Mouse (Mus musculus) MEL (cell line): ENCODE data around the gene Agbl3. TPM values are rescaled to one million over a fixed set of nuclear protein-coding genes. Genes with fewer than 3 reads are reported as not detected.

ENCODE experiments used
- DNase-seq: peaks from one replicate; pipeline ENCODE4 v3.0.0; 2011; ENCODE audit warnings: low read depth, low spot score
- H3K27ac ChIP-seq: 2 replicates; pipeline ENCODE4 v1.5.1; 2012; ENCODE audit warnings: low read depth, mild to moderate bottlenecking, control low read depth, low read length, moderate library complexity; ENCODE audit not compliant: control insufficient read depth
- H3K27me3 ChIP-seq, 2 experiments: fragments of 150-350 bp in 1 of 2; sonication (generic) in 1 of 2; 2 replicates each; pipeline ENCODE4 v1.6.1; 2012; ENCODE audit warnings: low read length in 2 of 2, mild to moderate bottlenecking in 2 of 2, improper control_type of control experiment in 1 of 2, moderate library complexity in 1 of 2; ENCODE audit not compliant: insufficient read depth in 2 of 2, control insufficient read depth in 1 of 2
- H3K36me3 ChIP-seq, 2 experiments: 2 replicates each; pipeline ENCODE4 v1.6.1; 2012 to 2014; ENCODE audit warnings: low read length in 2 of 2, improper control_type of control experiment in 1 of 2, inconsistent platforms in 1 of 2, mild to moderate bottlenecking in 1 of 2; ENCODE audit not compliant: insufficient read depth in 2 of 2, control insufficient read depth in 1 of 2
- H3K4me1 ChIP-seq, 2 experiments: fragments of 150-350 bp in 1 of 2; sonication (generic) in 1 of 2; 2 replicates each; pipeline ENCODE4 v1.6.1; 2012; ENCODE audit warnings: low read length in 2 of 2, improper control_type of control experiment in 1 of 2, mild to moderate bottlenecking in 1 of 2; ENCODE audit not compliant: insufficient read depth in 2 of 2, control insufficient read depth in 1 of 2
- H3K4me3 ChIP-seq, 2 experiments: fragments of 150-350 bp in 1 of 2; sonication (generic) in 1 of 2; 2 replicates each; pipeline ENCODE4 v1.5.1; 2012; ENCODE audit warnings: low read depth in 2 of 2, low read length in 2 of 2, mild to moderate bottlenecking in 2 of 2, moderate library complexity in 2 of 2, control low read depth in 1 of 2, improper control_type of control experiment in 1 of 2; ENCODE audit not compliant: control insufficient read depth in 1 of 2, insufficient read depth in 1 of 2
- H3K79me2 ChIP-seq: 2 replicates; pipeline ENCODE4 v1.6.1; 2012; ENCODE audit warnings: mild to moderate bottlenecking, low read length, moderate library complexity; ENCODE audit not compliant: control insufficient read depth, poor library complexity, insufficient read depth
- H3K9ac ChIP-seq: 2 replicates; pipeline ENCODE4 v1.6.1; 2012; ENCODE audit warnings: low read depth, mild to moderate bottlenecking, control low read depth, low read length, moderate library complexity; ENCODE audit not compliant: control insufficient read depth, poor library complexity, severe bottlenecking
- H3K9me3 ChIP-seq: fragments of 150-350 bp; sonication (generic); replicated peaks from 2 replicates; pipeline ENCODE4 v1.6.1; 2012; ENCODE audit warnings: mild to moderate bottlenecking, low read length, improper control_type of control experiment, moderate library complexity; ENCODE audit not compliant: insufficient read depth
- BHLHE40 ChIP-seq: IDR thresholded peaks from 2 replicates; pipeline ENCODE4 v1.6.1; 2012; ENCODE audit warnings: low read depth, mild to moderate bottlenecking, inconsistent platforms, low read length, improper control_type of control experiment, borderline replicate concordance
- CHD1 ChIP-seq: IDR thresholded peaks from 2 replicates; pipeline ENCODE4 v1.6.1; 2012; ENCODE audit warnings: low read depth, mild to moderate bottlenecking, inconsistent platforms, low read length, improper control_type of control experiment
- CHD2 ChIP-seq: IDR thresholded peaks from 2 replicates; pipeline ENCODE4 v1.6.1; 2011; ENCODE audit warnings: low read length, improper control_type of control experiment
- CTCF ChIP-seq, 3 experiments: IDR thresholded peaks in 2 of 3; conservative IDR thresholded peaks in 1 of 3; 2 replicates each; pipeline ENCODE4 v1.5.1; 2011 to 2012; ENCODE audit warnings: low read length in 3 of 3, low read depth in 2 of 3, mild to moderate bottlenecking in 2 of 3, improper control_type of control experiment in 1 of 3, inconsistent platforms in 1 of 3, mixed read lengths in 1 of 3, moderate library complexity in 1 of 3; ENCODE audit not compliant: control insufficient read depth in 1 of 3, insufficient read depth in 1 of 3, poor library complexity in 1 of 3, severe bottlenecking in 1 of 3
- E2F4 ChIP-seq: IDR thresholded peaks from 2 replicates; pipeline ENCODE4 v1.6.1; 2011; ENCODE audit warnings: low read depth, low read length, improper control_type of control experiment, borderline replicate concordance
- ELF1 ChIP-seq: IDR thresholded peaks from 2 replicates; pipeline ENCODE4 v1.6.1; 2014; ENCODE audit warnings: low read depth, mild to moderate bottlenecking, inconsistent platforms, low read length, improper control_type of control experiment, moderate library complexity
- EP300 ChIP-seq, 2 experiments: IDR thresholded peaks; 2 replicates each; pipeline ENCODE4 v1.6.1; 2011; ENCODE audit warnings: improper control_type of control experiment in 2 of 2, low read length in 2 of 2, low read depth in 1 of 2, mild to moderate bottlenecking in 1 of 2
- GABPA ChIP-seq: IDR thresholded peaks from 2 replicates; pipeline ENCODE4 v1.6.1; 2012; ENCODE audit warnings: low read depth, mild to moderate bottlenecking, inconsistent platforms, low read length, improper control_type of control experiment, moderate library complexity
- GATA1 ChIP-seq: IDR thresholded peaks from 2 replicates; pipeline ENCODE4 v1.6.1; 2011; ENCODE audit warnings: low read depth, low read length, improper control_type of control experiment
- HCFC1 ChIP-seq: IDR thresholded peaks from 2 replicates; pipeline ENCODE4 v1.6.1; 2012; ENCODE audit warnings: low read depth, mild to moderate bottlenecking, inconsistent platforms, low read length, improper control_type of control experiment, moderate library complexity
- MAFK ChIP-seq: IDR thresholded peaks from 2 replicates; pipeline ENCODE4 v1.6.1; 2011; ENCODE audit warnings: low read depth, mild to moderate bottlenecking, low read length, improper control_type of control experiment, borderline replicate concordance
- MAX ChIP-seq: IDR thresholded peaks from 2 replicates; pipeline ENCODE4 v1.6.1; 2011; ENCODE audit warnings: low read length, improper control_type of control experiment
- MAZ ChIP-seq: IDR thresholded peaks from 2 replicates; pipeline ENCODE4 v1.6.1; 2012; ENCODE audit warnings: low read depth, mild to moderate bottlenecking, inconsistent platforms, low read length, improper control_type of control experiment
- MEF2A ChIP-seq: IDR thresholded peaks from 2 replicates; pipeline ENCODE4 v1.6.1; 2014; ENCODE audit warnings: low read depth, mild to moderate bottlenecking, inconsistent platforms, low read length, improper control_type of control experiment; ENCODE audit not compliant: poor library complexity, insufficient replicate concordance, severe bottlenecking; ENCODE audit errors: extremely low read depth
- MXI1 ChIP-seq: IDR thresholded peaks from 2 replicates; pipeline ENCODE4 v1.6.1; 2011; ENCODE audit warnings: mild to moderate bottlenecking, low read depth, low read length, improper control_type of control experiment
- MYB ChIP-seq: IDR thresholded peaks from 2 replicates; pipeline ENCODE4 v1.6.1; 2011; ENCODE audit warnings: mild to moderate bottlenecking, low read depth, low read length, improper control_type of control experiment
- MYC ChIP-seq: IDR thresholded peaks from 2 replicates; pipeline ENCODE4 v1.6.1; 2011; ENCODE audit warnings: low read depth, mild to moderate bottlenecking, low read length, improper control_type of control experiment, moderate library complexity
- NELFE ChIP-seq: IDR thresholded peaks from 2 replicates; pipeline ENCODE4 v1.6.1; 2011; ENCODE audit warnings: low read depth, low read length, improper control_type of control experiment
- RAD21 ChIP-seq: IDR thresholded peaks from 2 replicates; pipeline ENCODE4 v1.6.1; 2011; ENCODE audit warnings: mild to moderate bottlenecking, low read depth, low read length, improper control_type of control experiment
- RCOR1 ChIP-seq: IDR thresholded peaks from 2 replicates; pipeline ENCODE4 v1.6.1; 2012; ENCODE audit warnings: low read depth, mild to moderate bottlenecking, inconsistent platforms, low read length, improper control_type of control experiment
- SIN3A ChIP-seq: IDR thresholded peaks from 2 replicates; pipeline ENCODE4 v1.6.1; 2012; ENCODE audit warnings: low read length, improper control_type of control experiment, inconsistent platforms
- TBP ChIP-seq: IDR thresholded peaks from 2 replicates; pipeline ENCODE4 v1.8.0; 2011; ENCODE audit warnings: low read depth, low read length, improper control_type of control experiment
- UBTF ChIP-seq: IDR thresholded peaks from 2 replicates; pipeline ENCODE4 v1.6.1; 2012; ENCODE audit warnings: low read depth, mild to moderate bottlenecking, inconsistent platforms, low read length, improper control_type of control experiment, moderate library complexity, borderline replicate concordance; ENCODE audit not compliant: insufficient read depth
- USF1 ChIP-seq: IDR thresholded peaks from 2 replicates; pipeline ENCODE4 v1.6.1; 2014; ENCODE audit warnings: low read depth, mild to moderate bottlenecking, inconsistent platforms, low read length, improper control_type of control experiment, moderate library complexity
- USF2 ChIP-seq, 2 experiments: IDR thresholded peaks; 2 replicates each; pipeline ENCODE4 v1.6.1; 2011 to 2012; ENCODE audit warnings: improper control_type of control experiment in 2 of 2, low read length in 2 of 2, borderline replicate concordance in 1 of 2, inconsistent platforms in 1 of 2, low read depth in 1 of 2, mild to moderate bottlenecking in 1 of 2; ENCODE audit not compliant: insufficient read depth in 1 of 2
- ZC3H11A ChIP-seq: IDR thresholded peaks from 2 replicates; pipeline ENCODE4 v1.6.1; 2012; ENCODE audit warnings: low read depth, mild to moderate bottlenecking, inconsistent platforms, low read length, improper control_type of control experiment
- ZKSCAN1 ChIP-seq: IDR thresholded peaks from 2 replicates; pipeline ENCODE4 v1.6.1; 2012; ENCODE audit warnings: low read depth, mild to moderate bottlenecking, inconsistent platforms, low read length, improper control_type of control experiment, moderate library complexity
- ZMIZ1 ChIP-seq: IDR thresholded peaks from 2 replicates; pipeline ENCODE4 v1.6.1; 2012; ENCODE audit warnings: low read depth, mild to moderate bottlenecking, inconsistent platforms, low read length, improper control_type of control experiment, moderate library complexity
- ZNF384 ChIP-seq: IDR thresholded peaks from 2 replicates; pipeline ENCODE4 v1.6.1; 2012; ENCODE audit warnings: low read depth, mild to moderate bottlenecking, inconsistent platforms, low read length, improper control_type of control experiment
- polyA plus RNA-seq, 2 experiments: library from polyadenylated mRNA; stranded (reverse) in 1 of 2; unstranded in 1 of 2; fragments of >175 nt in 1 of 2; fragments of >200 nt in 1 of 2; gene quantifications; 2 replicates each; pipeline versions ENCODE4 v1.2.1 to v1.2.4; 2012; ENCODE audit warnings: low replicate concordance in 2 of 2, low read depth in 1 of 2; ENCODE audit not compliant: insufficient read length in 2 of 2, insufficient read depth in 1 of 2, missing spikeins in 1 of 2
- total RNA-seq: library from RNA; depleted of rRNA; stranded (reverse); fragments of 300-350 nt; gene quantifications from 2 replicates; pipeline ENCODE4 v1.2.3, GENCODE M21; 2012

Agbl3 gene
- total and polyA plus RNA-seq, 3 experiments: 1.3 TPM; not detected in 2

GRCm38 (mm10) chr6:34866786-34867185 is 86.6 kb downstream of the Agbl3 start:
- H3K36me3 ChIP-seq: peaks cover 0 to 52% of the 10 kb centered on the region in 2 experiments; a peak in 2 of 4 replicates
- peak overlapping the region; percentile 95 for H3K27ac ChIP-seq
- H3K79me2 ChIP-seq: peaks cover 3% of the 10 kb centered on the region; the same call in 1 of the 2 replicates
- TF ChIP-seq ZNF384 (no peak), TBP (no peak), MYC (no peak), MAZ (no peak), UBTF (no peak), GABPA (no peak), MYB (no peak), HCFC1 (no peak), ZKSCAN1 (no peak), USF1 (no peak), CHD2 (no peak), GATA1 (no peak), MAX (no peak), NELFE (no peak), E2F4 (no peak), RAD21 (no peak), USF2 (IDR thresholded peaks at IDR 0.05; ENCODE audit: borderline replicate concordance in 1 of 2, insufficient read depth in 1 of 2, low read depth in 1 of 2, low read length in 2 of 2) (no peak), SIN3A (no peak), EP300 (IDR thresholded peaks at IDR 0.05; ENCODE audit: low read depth in 1 of 2, low read length in 2 of 2) (no peak), CTCF (IDR thresholded peaks at IDR 0.05 in 2 of 3, conservative IDR thresholded peaks at IDR 0.05 in 1 of 3; ENCODE audit: control insufficient read depth in 1 of 3, insufficient read depth in 1 of 3, low read depth in 2 of 3, low read length in 3 of 3, poor library complexity in 1 of 3, severe bottlenecking in 1 of 3) (no peak)
- no peak overlapping the region for H3K4me3 ChIP-seq
- H3K4me1 ChIP-seq: peaks cover 18 to 57% of the 10 kb centered on the region in 2 experiments
- no peak for DNase-seq
- peak overlapping the region; percentile 18; the same call in 1 of the 2 replicates for H3K9ac ChIP-seq
- no peaks in the 10 kb centered on the region for H3K9me3 ChIP-seq
- no peaks in the 10 kb centered on the region for H3K27me3 ChIP-seq

- H3K36me3 ChIP-seq: peaks cover 0 to 52% of the 10 kb centered on the region in 2 experiments; a peak in 2 of 4 replicates
- H3K9me3 ChIP-seq: no peaks in the 10 kb centered on the region
- peak overlapping the region; percentile 24; a peak in 2 of 4 replicates for H3K4me3 ChIP-seq
- DNase-seq: peak; percentile 81
- peak overlapping the region; percentile 95 for H3K27ac ChIP-seq
- peaks cover 3% of the 10 kb centered on the region; the same call in 1 of the 2 replicates for H3K79me2 ChIP-seq
- H3K4me1 ChIP-seq: peaks cover 18 to 63% of the 10 kb centered on the region in 2 experiments
- H3K9ac ChIP-seq: peak overlapping the region; percentile 57
- H3K27me3 ChIP-seq: no peaks in the 10 kb centered on the region
- TF ChIP-seq MAX (no peak), BHLHE40 (no peak), ZKSCAN1 (no peak), USF2 (IDR thresholded peaks at IDR 0.05; ENCODE audit: borderline replicate concordance in 1 of 2, insufficient read depth in 1 of 2, low read depth in 1 of 2, low read length in 2 of 2) (no peak), ZNF384 (no peak), ZC3H11A (no peak), TBP (peak; percentile 56; the same call in 1 of the 2 replicates), MEF2A (no peak), E2F4 (no peak), CHD1 (no peak), ZMIZ1 (no peak), RCOR1 (no peak), MAFK (no peak), MXI1 (no peak), ELF1 (no peak), MAZ (no peak), UBTF (no peak)
Measured at GRCm38 (mm10) chr6:34867301-34867994, 87.2 kb downstream of the Agbl3 start.
